Mouse (Mus musculus) brain, embryonic 14.5 days (tissue): ENCODE data around the gene Gpr1. TPM values are rescaled to one million over a fixed set of nuclear protein-coding genes. Genes with fewer than 3 reads are reported as not detected.

ENCODE experiments used
- DNase-seq: peaks from one replicate; pipeline ENCODE4 v3.0.0-alpha.2; 2011; ENCODE audit warnings: low read depth
- CTCF ChIP-seq: fragments of 200-500 bp; IDR thresholded peaks from 2 replicates; pipeline ENCODE4 v1.5.1; 2012; ENCODE audit warnings: inconsistent platforms, mild to moderate bottlenecking, moderate library complexity, borderline replicate concordance; ENCODE audit not compliant: insufficient read depth, insufficient read length; ENCODE audit errors: extremely low read depth
- POLR2A ChIP-seq: fragments of 200-500 bp; IDR thresholded peaks from 2 replicates; pipeline ENCODE4 v1.6.1; 2012; ENCODE audit warnings: mild to moderate bottlenecking, inconsistent platforms, borderline replicate concordance; ENCODE audit not compliant: poor library complexity, insufficient read depth, insufficient read length, severe bottlenecking; ENCODE audit errors: extremely low read depth
- polyA plus RNA-seq: library from polyadenylated mRNA; depleted of rRNA; stranded (reverse); fragments of >200 nt; gene quantifications from 2 replicates; pipeline ENCODE4 v1.2.3, GENCODE M21; 2012; rRNA removed

Gene Gpr1
- polyA plus RNA-seq = 0.26 and 0.45 TPM in 2 replicates

- DNase-seq = no peak
- TF ChIP-seq CTCF = no peak
- no peak for TF ChIP-seq POLR2A
Observed at GRCm38 (mm10) chr1:63214271-63214558, at the start of gene Gpr1. Gpr1 (minus strand) TSS chr1:63214543.

GRCm38 (mm10) chr1:63263671-63264070 is 49.3 kb upstream of the Gpr1 start:
- DNase-seq = peak; percentile 15
- TF ChIP-seq POLR2A (no peak), CTCF (no peak)

GRCm38 (mm10) chr1:63261041-63261590 is 46.8 kb upstream of the Gpr1 start:
- TF ChIP-seq CTCF (no peak), POLR2A (no peak)
- peak; percentile 29 for DNase-seq

DNA sequence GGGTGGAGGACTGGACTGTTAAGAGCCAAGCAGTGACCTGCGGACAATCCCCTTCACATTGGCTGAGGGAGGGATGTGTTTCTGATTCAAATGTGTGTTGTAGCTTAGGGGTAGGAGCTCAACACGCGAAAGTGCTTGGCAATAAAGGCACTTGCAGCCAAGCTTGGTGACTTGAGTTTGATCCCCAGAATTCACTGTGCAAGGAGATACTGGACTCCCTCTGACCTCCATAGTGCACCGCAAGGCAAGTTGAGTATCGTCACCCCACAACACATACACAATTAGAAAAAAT is 46.3 kb upstream of the Gpr1 start:
- TF ChIP-seq POLR2A = no peak
- TF ChIP-seq CTCF = no peak
- DNase-seq = peak; percentile 33

DNA sequence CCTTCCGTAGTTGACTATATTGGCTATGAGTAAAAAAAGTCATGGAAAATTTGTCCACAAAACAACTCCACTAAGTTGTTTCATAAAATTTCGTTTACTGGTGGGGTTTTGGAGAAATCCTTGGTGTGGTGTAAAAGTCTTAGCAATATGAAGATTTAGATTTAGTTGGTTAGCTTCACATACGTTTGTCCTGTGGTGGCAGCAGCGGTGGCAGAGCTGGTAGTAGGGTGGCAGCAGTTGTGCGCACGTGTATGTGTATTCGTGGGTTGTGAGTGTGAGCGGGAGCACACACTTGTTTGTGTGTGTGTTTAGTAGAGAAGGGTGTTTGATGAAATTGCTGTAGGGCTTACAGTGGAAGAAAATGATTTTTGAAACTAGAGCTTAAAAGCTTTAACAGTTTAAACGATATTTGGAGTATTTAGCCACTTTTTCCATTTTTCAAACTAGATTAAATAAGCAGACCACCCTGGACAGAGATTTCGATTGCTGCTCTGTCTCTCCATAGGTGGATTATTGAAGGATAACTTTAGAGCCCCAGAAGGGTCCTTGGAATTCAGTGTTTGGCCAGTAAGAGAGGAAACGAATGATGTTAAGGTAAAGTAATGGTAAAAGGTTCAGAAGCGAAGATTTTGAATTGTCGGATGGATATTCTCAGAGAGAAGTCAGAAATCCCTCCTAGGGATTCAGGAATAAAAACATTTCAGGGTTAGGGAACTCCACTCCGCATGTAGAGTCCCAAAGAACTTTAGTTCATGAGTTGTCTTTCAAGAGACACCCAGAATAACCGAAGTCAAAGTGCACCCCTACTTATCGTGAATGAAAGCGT is 45.8 kb upstream of the Gpr1 start:
- peak; percentile 49 for DNase-seq
- TF ChIP-seq CTCF = no peak
- no peak for TF ChIP-seq POLR2A

GRCm38 (mm10) chr1:63259271-63259830 is 45.0 kb upstream of the Gpr1 start:
- TF ChIP-seq CTCF = no peak
- no peak for TF ChIP-seq POLR2A
- peak; percentile 34 for DNase-seq

- peak; percentile 6 for DNase-seq
- no peak for TF ChIP-seq POLR2A
- TF ChIP-seq CTCF = no peak
Observed at GRCm38 (mm10) chr1:63258501-63258900, 44.2 kb upstream of the Gpr1 start.

- peak; percentile 88 for DNase-seq
- TF ChIP-seq POLR2A (no peak), CTCF (no peak)
Observed at GRCm38 (mm10) chr1:63256083-63256482, 41.7 kb upstream of the Gpr1 start.

GRCm38 (mm10) chr1:63255101-63255500 is 40.8 kb upstream of the Gpr1 start:
- TF ChIP-seq POLR2A (no peak), CTCF (no peak)
- peak; percentile 47 for DNase-seq

GRCm38 (mm10) chr1:63253291-63253690 is 38.9 kb upstream of the Gpr1 start:
- no peak for DNase-seq
- no peak for TF ChIP-seq CTCF
- no peak for TF ChIP-seq POLR2A

DNA sequence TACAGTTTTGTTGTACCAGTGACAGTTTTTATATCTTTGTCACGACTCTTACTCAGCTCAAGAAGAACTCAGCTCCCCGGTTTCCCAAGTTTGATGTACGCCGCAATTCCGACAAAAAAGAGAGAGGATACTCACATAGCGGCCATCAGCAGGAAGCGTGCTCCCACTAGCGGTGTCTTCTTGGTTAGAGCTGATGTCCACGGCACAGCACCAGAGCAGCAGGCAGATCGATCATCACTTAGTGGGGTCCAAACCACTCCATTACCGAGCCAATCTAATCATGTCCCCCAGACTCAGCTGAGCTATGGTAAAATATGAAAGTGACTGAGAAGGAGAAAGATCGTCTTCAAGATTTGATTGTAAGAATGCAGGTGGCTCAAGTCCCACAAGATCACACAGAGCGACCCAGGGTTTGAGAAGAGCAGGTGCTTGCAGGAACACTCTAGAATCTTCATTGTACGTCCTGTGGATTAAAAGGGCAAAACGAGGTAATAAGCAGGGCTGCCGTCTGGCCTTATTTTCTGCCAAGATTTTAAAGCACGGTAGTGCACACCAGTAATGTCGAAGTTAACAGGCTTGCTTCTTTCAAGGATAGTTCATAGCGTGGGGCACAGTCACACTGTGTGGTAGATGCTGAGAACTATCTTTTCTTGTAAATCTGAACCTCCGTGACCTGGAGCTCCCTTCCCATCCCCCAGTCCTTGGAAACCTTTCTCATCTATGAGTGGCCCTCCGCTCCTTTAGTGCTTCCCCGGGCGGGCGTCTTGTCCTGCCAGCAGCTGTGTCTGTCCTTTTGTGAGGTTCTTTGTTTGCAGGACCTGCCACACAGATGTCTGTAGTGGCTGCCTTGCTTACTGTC is 38.2 kb upstream of the Gpr1 start:
- DNase-seq = peak; percentile 79
- TF ChIP-seq POLR2A (no peak), CTCF (peak; percentile 56; the same call in 1 of the 2 replicates)

DNA sequence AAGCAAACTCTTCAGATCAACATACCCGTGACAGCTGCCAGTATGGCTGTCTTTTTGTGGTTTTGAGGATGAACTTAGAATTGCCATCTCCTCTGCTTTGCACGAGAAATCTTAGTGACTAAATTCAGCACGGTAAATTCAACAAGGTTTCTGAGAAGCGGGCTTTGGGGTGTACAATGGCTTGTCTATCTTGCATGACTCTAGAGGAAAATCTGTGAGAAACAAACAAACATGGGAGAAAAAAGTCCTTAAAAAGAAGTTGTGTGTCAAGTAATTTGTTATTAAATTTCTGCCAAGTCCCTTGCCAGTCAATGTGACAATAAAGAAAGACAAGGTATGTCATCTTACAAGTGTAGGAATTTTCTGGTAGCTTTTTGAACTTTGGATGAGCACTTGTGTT is 34.9 kb upstream of the Gpr1 start:
- no peak for TF ChIP-seq POLR2A
- no peak for TF ChIP-seq CTCF
- peak; percentile 24 for DNase-seq
